Mouse (Mus musculus) R1 (cell line): Measurements from ENCODE around the gene Usp37.
"Not testable (repeated sequence)": the region's sequence is repeated elsewhere in the genome, so short reads cannot be mapped to it uniquely, and the experiment has no call there.

Experiments
- DNase-seq: peaks from one replicate; pipeline ENCODE4 v3.0.0-alpha.2; 2018; ENCODE audit warnings: low read depth, low spot score

Gene Usp37

DNA sequence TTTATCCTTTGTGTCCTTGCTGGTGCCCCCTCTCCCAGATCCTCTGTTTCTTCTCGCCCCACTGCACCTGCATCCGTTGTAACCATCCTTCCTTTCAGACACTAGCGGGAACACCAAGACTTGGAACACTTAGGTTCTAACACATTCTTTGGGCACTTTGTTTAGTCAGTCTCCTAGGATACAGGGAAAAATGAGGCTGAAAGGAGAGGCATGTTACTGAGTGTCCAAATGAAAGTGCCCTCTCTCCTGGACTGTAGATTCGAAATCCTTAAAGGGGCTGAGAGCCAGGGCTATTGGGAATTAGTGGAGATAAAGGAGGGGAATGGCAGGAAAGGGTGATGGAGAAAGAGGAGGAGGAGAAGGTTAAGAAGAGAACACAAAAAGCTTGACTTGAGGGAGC, at the start of gene Usp37:
Usp37 (minus strand) TSS at position 101 of the 400 bp plus-strand sequence.
- no peak for DNase-seq

DNA sequence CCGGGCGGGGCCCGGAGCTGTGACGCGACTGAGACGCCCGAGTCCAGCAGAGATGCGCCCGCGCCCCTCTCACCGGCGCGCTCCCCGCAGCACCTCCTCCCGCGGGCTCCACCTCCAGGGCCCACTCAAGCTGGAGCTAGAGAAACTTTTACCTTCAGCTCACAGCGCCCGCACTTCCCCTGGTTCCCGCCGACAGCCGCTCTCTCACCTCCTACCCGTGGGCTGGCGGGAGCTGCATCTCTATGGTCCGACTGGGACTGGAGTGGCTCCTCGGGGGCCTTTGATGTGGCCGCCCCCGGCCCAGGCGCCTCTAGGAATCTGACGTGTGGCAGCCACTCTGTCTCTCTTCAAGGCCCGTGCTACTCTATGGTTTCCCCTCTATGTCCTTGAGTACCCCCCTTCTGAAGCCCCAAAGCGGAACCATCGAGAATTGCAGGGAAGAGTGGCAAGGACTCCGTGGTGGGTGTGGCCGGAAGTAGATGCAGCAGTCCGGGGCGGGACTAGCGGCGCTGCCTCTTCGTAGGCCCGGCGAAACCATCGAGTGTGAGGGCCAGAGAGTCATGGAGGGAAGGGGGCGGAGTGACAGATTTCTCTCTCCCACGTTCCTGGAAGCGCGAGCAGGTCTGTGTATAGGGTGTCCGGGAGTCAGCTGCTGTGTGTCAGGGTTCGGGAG, 43.8 kb upstream of the Usp37 start, which contains the start of the genes Zfp142 and Bcs1l:
Zfp142 (minus strand) TSS at position 474 of the 673 bp plus-strand sequence.
Bcs1l (plus strand) TSS at position 517 of the 673 bp plus-strand sequence.
- peak; percentile 100 for DNase-seq

DNA sequence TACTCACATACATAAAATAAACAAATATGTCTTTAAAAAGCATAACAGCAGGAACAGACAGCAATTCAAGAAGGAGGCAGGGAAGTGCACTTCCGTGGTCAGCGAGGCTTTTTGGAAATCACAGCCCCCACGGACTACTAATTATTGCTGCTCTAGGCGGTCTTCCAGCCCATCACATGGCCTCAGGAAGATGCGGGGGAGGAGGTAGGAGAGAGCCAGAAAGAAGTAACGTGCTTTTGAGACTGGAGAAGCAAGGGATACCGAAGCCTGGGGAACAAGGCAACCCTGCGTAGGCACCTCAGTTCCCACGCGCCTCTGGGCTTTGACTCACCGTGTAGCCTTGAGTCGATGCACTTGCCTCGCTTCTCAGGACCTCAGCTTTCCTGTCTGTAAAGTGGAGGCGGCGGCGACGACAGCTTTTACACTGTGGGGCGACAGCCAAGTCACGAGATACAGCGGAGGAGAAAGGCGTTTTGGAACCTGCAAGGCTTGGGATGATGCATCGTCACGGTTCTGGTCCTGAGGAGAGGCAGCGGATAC, 43.2 kb upstream of the Usp37 start:
- DNase-seq = no peak

DNA sequence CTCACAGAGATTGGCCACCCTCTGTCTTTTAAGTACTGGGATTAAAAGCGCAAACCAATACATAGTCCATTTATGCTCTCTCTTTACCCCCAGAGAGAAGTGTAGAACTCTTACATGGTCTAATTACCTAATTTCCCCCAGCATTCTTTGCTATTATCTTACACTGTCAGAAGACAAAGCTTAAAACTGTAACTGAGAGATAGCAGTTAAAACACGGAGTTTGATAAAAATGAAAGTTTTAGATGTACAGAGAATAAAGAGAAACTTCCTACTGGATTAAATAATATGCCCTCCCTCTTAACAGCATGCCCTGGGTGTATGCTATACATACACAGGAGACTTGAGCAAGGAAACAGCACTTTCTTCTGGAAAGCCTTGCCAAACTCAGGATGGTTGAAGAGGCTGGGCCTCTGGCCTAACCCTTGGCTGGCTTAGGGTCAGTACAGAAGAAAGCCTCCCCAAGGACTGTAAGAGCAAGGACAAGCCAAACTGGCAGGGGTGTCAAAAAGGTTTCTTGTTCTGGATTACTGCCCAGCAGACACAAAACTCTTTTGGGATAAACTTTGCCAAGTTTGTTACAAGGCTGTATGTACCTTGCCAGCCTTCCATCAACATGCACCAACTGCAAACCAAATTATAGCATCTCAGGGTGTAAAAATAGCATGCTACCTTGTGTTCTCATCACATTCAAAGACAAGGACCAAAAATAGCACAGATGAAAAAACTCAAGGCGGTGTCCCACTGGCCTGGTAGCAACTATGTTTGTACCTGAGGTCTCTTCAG, 40.7 kb upstream of the Usp37 start:
- no peak for DNase-seq

DNA sequence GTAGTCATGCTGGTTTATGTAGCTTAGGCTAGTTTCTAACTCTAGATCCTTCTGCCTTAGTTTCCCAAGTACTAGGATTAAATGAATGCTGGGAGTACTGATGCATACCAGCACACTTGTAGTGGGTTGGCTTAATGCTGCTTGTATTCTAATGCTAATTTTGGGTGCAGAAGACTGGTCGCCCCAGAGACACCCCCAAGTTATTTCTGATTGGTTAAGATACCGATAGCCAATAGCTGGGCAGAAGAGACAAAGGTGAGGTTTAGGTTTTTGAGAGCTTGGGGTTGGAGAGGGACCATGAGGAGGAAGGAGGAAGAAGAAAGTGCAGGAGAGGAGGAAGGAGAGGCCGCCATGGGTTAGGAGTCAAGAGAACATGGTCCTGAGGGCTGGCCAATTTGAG, 38.5 kb upstream of the Usp37 start:
- DNase-seq = peak; percentile 83

DNA sequence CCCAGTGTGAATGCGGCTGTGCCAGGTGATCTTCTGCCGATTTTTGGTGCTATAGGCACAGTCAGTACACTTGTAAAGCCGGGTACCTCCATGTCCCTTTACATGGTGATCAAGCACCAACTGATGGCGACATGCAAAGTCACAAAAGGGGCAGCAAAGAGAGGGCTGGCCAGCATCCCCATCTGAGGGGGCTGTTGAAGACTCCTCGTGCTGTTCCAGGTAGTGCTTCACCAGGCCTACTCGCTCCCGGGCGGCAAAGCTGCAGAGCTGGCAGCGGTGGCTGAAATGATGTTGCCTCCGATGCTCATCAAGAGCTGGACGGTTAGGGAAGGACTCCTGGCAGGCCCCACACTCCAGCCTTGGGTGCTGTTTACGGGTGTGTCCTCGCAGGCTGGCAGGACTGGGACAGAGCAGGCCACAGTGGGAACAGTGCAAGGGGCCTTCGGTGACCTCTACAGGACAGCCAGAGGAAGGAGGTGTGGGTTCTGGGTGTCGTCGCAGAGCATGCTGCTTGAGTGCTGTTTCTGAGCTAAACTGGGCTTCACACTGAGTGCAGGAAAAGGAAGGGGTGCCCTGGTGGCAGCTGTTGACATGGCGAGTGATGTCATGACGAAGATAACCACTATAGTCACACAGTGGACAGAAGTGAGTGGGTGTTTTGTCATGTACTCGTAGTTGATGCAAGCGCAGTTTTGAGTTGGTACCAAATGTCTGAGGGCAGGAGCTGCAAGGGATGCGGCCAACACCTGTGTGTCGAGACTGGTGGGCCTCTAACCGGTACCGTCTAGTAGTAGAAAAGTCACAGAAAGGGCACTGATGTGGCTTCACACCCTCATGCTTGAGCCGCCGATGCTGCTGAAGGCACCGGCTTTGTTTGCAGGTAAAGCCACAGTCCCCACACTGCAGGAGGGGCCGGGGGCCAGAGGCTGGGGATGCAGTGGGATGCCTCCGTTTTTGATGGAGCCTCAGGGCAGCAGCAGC, 25.9 kb upstream of the Usp37 start:
- DNase-seq = no peak

DNA sequence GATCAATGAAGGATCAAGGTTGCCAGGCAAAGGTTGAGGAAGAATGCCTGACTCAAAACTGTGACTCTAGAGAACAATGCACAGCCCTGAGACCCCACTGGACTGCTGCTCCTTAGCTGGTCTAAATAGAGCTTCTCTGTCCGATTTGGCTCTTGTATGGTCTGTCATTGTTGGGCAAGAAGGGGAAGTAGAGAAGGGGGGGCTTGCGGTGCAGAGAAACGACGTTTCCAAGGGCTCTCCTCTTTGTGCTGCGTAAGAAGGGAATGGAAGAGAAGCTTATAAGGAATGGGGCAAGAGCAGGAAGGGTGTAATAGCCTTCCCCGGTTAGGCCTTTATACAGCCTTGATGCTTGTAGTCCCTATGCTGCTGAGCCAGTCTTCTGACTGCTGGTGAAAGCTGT, 21.8 kb upstream of the Usp37 start:
- no peak for DNase-seq

DNA sequence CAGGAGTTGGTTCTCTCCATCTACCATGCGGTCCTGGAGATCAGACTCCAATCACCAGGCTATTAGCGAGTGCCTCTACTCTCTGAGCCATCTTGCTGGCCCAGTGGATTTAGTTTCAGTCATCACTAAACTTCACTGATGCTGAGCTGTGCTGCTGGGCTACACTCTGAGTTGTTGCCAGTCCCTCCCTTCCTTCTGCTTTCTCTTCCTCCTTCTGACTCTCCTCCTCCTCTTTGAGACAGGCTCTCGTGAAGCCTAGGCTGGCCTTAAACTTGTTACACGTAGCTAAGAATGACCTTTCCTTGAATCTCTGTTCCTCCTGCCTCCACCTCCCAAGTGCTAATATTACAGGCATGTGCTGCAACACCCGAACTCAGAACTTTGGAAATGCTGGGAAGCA, 15.0 kb upstream of the Usp37 start:
- no peak for DNase-seq

DNA sequence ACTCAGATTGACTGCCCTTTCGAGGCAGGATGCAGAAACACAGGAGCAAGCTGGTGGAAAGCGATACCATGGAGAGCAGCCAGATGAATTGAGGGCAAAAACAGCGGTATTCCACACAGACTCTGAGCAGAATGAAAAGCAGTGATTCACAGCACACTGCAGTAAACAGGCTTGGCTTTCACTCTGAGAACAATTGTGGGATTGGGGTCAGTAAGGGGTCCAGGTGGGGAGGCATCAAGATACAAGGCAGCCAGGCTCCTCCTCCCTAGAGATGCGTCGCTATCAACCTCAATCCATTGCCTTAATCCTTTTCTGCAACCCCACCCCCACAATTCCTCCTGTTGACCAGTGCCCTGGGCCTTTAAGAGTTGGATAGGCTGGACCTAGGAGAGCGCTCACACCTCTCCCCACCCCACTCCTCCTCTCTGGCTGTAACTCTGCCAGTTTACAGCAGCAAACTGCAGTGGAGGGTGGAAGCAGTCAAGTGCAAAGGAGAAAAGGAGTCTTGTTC, 1.6 kb downstream of the Usp37 start, which contains the start of gene Plcd4:
Plcd4 (plus strand) TSS at position 438 of the 511 bp plus-strand sequence.
- peak; percentile 30 for DNase-seq

DNA sequence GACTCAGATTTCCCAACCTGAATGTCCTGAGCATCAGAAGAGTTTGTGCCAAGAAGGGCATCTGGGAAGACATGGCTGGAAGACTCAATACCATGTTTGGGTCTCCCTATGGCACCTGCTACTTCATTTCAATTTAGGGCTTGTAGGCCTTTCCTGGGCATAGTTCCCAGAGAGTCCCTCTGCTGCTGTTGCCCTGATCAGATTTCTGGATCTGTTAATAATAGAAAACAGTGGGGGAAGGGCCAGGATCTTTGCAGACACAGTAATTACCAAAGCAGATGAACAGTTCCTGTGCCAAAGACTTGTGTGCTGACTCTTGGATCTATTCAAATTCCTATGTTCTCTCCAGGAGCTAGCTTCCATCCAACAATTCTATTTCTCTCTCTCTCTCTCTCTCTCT, 5.4 kb downstream of the Usp37 start:
- no peak for DNase-seq

DNA sequence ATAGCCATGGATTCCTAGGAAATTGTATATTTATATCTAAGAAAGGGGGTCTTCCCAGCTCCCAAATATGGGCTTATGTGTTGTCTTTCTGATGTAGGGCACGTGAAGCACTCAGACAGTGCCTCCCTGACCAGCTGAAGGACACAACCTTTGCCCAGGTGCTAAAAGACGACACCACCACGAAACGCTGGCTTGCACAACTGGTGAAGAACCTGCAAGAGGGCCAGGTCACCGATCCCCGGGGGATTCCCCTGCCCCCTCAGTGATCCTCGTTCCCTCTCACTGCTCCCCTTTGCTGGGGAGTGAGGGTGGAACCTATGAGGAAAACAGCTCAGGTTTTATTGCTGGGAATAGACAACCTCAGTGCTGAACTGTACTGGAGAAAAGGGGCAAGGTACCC, 15.5 kb downstream of the Usp37 start:
- DNase-seq = no peak

DNA sequence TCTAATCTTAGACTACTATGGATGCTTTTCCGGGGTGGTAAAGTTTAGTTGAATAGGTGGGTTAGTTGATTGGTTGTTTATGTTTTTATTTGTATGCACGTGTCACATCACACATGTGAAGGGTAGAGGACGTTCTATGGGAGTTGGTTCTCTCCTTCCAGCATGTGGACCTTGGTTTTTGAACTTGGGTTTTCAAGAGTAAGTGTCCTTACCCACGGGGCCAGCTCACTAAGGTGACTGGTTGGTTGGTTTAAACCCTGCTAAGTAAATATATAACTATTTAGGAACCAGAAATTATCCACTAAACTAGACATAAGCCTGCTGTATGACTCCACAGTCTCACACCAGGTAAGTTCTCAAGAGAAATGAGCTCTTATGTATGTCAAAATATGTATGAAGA, 19.3 kb downstream of the Usp37 start:
- DNase-seq = no peak

DNA sequence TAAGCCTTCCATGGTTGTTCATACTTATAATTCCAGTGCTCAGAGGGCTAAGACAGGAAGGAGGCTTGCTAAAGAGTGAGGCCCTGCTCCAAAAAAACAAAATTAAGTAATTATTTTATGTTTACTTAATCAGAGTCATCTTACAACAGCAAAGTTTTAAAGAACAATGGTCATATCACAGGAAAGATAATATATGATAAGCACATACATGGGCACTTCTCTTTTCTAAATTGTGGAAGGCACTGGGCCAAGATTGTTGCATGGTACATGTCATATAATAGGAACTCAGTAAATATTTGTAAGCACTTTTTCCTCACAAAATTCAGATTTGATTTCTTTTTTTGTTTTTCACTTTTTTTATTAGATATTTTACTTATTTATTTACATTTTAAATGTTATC, 24.2 kb downstream of the Usp37 start:
- no peak for DNase-seq

DNA sequence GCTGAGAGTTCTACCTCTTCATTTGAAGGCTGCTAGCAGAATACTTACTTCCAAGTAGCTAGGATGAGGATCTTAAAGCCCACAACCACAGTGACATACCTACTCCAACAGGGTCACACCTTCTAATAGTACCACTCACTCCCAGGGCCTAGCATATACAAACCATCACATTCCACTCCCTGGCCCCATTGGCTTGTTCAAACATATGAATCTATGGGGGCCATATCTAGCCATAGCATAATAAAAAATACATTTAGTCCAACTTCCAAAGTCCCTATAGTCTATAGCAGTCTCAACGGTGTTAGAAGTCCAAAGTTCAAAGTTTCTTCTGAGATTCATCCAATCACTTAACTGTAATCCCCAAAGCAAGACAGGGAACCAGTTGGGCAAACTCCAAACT, 31.1 kb downstream of the Usp37 start:
- not testable (repeated sequence) for DNase-seq

DNA sequence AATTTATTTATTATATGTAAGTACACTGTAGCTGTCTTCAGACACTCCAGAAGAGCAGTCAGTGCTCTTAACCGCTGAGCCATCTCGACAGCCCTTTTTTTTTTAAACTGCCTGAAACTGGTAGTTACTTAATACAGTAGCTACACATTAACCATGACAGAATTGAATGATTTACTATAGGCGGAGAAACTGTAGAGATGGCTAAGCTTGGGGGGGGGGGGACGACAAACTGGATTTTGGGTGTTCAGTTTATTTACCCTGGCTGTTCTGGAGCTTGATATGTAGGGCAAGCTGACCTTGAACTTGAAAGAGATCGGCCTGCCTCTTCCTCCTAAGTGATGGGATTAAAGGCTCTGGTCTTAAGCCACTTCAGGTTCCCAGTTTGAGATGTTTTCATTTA, 32.8 kb downstream of the Usp37 start:
- DNase-seq = no peak

DNA sequence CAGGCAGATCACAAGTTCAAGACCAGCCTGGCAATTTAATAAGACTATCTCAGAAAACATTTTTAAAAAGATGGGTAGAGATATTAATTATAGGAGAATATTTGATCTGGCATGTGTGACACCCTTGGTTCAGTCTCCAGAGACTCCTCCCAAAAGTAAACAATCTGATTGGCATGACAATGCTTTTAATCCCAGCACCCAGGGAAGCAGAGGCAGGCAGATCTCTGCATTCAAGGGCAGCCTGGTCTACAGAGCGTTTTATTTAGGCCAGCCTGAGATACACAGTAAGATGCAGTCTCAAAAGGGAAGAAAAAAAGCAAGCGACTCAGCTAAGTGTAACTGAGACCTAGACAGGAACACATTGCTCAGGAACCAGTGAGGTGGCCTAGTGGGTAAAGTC, 36.3 kb downstream of the Usp37 start:
- DNase-seq = peak; percentile 59

DNA sequence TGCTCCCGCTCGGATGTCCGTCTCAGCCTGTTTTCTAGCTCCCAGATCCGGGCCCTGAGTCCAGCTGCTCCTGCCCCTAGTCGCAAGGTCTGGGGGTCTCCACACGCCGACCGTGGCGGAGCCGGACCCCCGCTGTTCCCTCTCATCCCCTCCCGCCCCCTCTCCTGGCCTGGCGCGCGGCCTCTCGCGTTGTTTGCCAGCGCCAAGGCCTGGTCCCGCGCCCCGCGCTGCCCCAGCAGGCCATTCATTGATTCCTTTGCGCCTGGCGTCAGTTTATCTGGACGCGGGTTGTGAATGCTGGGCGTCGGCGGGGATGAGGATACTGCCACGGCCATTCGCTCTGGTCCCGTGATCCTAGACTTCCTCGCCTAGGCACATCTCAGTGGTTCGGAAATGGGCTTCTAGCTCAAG, 37.6 kb downstream of the Usp37 start:
- peak; percentile 94 for DNase-seq

DNA sequence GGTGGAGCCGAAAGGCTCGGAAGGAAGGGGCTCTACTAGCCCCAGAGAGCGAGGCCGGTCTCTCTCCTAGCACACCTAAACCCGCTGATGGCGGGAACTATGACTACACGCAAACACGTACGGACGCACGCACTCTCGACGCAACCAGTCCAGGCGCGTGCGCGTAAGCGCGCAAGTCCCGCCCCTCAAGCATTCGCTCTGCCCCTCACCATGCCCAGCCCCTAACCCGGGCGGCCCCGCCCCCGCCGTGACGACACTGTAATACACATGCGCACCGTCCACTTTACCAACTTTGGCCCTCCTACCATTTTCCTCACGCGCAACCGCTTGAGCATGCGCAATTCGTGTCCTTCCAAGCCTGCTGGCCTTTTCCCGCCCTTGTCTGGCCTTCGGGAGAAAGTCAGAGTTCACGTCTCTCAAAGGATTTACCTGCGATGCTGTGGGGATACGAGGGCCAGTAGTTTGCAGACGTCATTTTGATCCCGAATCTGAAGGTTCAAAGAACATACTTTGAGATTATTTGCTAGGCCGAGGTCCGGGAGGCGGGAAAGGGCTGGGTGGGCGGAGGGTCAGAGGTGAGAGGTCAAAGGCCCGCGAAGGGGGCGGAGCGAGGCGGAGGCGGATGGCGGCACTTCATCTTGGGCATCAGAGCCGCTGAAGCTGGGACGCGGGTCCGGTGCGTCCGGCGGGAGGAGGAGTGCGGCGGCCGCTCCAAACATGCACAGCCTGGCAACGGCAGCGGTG, 38.2 kb downstream of the Usp37 start, which contains the start of gene Cnot9:
Cnot9 (plus strand) TSS at position 338 of the 744 bp plus-strand sequence.
- peak; percentile 99 for DNase-seq

DNA sequence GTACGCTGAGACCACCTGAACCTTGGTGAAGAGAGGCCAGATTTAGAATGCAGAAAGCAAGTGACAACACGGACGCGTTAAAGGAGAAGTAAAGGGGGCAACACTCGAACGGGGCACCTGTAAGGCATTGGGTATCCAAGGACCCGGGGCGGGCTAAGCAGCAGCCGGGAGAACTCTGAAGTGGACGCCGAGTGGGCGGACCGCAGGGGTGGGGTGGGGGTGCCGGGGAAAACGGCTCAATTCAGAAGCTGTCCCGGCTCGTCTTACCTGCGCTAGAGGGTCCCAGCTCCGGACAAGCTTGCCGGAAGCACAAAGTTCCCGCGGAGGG, 38.7 kb downstream of the Usp37 start:
- DNase-seq = no peak

DNA sequence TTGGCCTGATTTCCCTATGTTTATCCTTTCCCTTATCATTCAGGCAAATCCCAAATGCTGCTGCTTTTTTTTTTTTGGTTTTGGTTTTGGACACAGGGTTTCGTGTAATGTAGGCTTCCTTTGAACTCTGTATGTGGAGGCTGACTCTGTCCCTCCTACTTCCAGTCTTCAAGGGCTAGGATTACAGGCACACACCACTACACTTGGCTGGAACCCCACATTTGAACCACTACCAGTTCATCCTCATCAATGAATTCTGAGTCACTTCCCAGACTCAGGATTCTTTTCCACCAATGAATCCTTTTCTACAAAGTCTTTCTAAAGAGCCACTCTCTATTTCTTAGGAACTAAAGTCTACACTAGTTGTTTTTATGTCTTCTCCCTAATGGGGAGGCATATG, 43.0 kb downstream of the Usp37 start:
- no peak for DNase-seq

DNA sequence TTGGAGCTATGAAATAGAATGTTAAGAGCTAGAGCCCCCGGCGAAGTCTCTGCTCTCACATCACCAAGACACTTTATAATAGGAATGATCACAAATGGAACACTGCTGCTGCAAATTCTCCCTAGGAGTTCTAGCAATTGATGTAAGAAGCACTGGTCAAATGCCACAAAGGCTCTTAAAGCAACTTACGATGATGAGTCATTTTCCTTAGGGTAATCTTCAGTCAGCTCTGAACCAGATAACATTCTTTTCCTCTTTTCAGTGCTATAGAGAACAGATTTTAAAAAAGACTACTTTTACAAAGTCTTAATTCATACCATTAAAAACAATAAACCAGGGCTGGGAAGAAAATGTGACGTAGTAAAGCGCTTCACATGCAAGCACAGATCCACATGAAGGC, 58.3 kb downstream of the Usp37 start:
- no peak for DNase-seq
